Mouse (Mus musculus) erythroblast, embryonic 14.5 days (primary cell): ENCODE results near the gene Cdk4.

Experiments
- GATA1 ChIP-seq: IDR thresholded peaks from 2 replicates; pipeline ENCODE4 v1.6.1; 2012; ENCODE audit warnings: low read length, inconsistent platforms, mixed read lengths
- TAL1 ChIP-seq: IDR thresholded peaks from 3 replicates; pipeline ENCODE4 v1.6.1; 2012; ENCODE audit warnings: low read length, inconsistent platforms, mixed read lengths

GRCm38 (mm10) chr10:127083915-127084306 lies 20.6 kb downstream of the Cdk4 start:
- TF ChIP-seq TAL1 (no peak), GATA1 (no peak)
